In genomic region chr2:166250571-166250970, GRCm38 (mm10) we compare ENCODE assay signal across 14 mouse cellular contexts.
DNase-seq lines count a peak whose midpoint lies in the region; ATAC-seq lines count a peak whose summit lies in the region.
"Had no signal": no experiment of that assay in that cellular context is flagged by ENCODE, and none has a peak within 500 bp of the region (broad histone marks: within the 10 kb centered on the region; RNA-seq: fewer than 3 reads in every experiment).

No protein-coding gene starts in this region.

- H3K4me1 ChIP-seq in hindbrain, embryonic 10.5 days (replicated peaks), result peaks cover 57% of the 10 kb centered on the region
- peaks cover 10% of the 10 kb centered on the region for H3K4me1 ChIP-seq in hindbrain, embryonic 14.5 days (replicated peaks; ENCODE audit: control insufficient read depth, insufficient read depth, low read length)

- H3K9ac ChIP-seq in hindbrain, embryonic 14.5 days, result no peak overlapping the region
- H3K9ac ChIP-seq: limb, embryonic 12.5 days; lung, embryonic 15.5 days had no signal

- no peak for ATAC-seq in hindbrain, embryonic 14.5 days (ENCODE audit: low FRiP score)
- ATAC-seq: hindbrain, embryonic 16.5 days; midbrain, embryonic 16.5 days had no signal

- H3K9me3 ChIP-seq in hindbrain, embryonic 10.5 days, result no peaks in the 10 kb centered on the region
- no peaks in the 10 kb centered on the region for H3K9me3 ChIP-seq in hindbrain, embryonic 14.5 days (ENCODE audit: control insufficient read depth, low read length)
- H3K9me3 ChIP-seq: limb, embryonic 12.5 days; lung, embryonic 15.5 days had no signal

- no peaks in the 10 kb centered on the region for H3K36me3 ChIP-seq in hindbrain, embryonic 10.5 days
- no peaks in the 10 kb centered on the region for H3K36me3 ChIP-seq in hindbrain, embryonic 14.5 days (replicated peaks; ENCODE audit: control insufficient read depth, insufficient read depth)
- H3K36me3 ChIP-seq: limb, embryonic 12.5 days; lung, embryonic 15.5 days had no signal

- no peak overlapping the region for H3K4me2 ChIP-seq in hindbrain, embryonic 14.5 days (replicated peaks)
- H3K4me2 ChIP-seq: limb, embryonic 12.5 days; lung, embryonic 15.5 days had no signal

- H3K27me3 ChIP-seq in hindbrain, embryonic 10.5 days (ENCODE audit: insufficient read depth, poor library complexity, severe bottlenecking), result peaks cover 14% of the 10 kb centered on the region; the same call in 1 of the 2 replicates
- no peaks in the 10 kb centered on the region for H3K27me3 ChIP-seq in hindbrain, embryonic 14.5 days (ENCODE audit: control insufficient read depth, insufficient read depth, low read length)
- H3K27me3 ChIP-seq: limb, embryonic 12.5 days; lung, embryonic 15.5 days had no signal

- 93% methylated on average over 10 of the region's 10 CpGs for WGBS in hindbrain, embryonic 10.5 days
- 92% methylated on average over 10 of the region's 10 CpGs for WGBS in hindbrain, embryonic 14.5 days

- H3K4me3 ChIP-seq in hindbrain, embryonic 10.5 days, result no peak overlapping the region
- H3K4me3 ChIP-seq in hindbrain, embryonic 14.5 days (replicated peaks; ENCODE audit: low read length), result no peak overlapping the region
- H3K4me3 ChIP-seq: limb, embryonic 12.5 days; lung, embryonic 15.5 days had no signal

- intact Hi-C loops in heart, postnatal 25 days (cut with DNase I), result no loop called here

- H3K27ac ChIP-seq in hindbrain, embryonic 10.5 days, result peak overlapping the region; percentile 73
- no peak overlapping the region for H3K27ac ChIP-seq in hindbrain, embryonic 14.5 days
- H3K27ac ChIP-seq: lung, embryonic 15.5 days had no signal

- DNase-seq in hindbrain, embryonic 10.5 days (ENCODE audit: low spot score), result no peak
- no peak for DNase-seq in hindbrain, embryonic 14.5 days (ENCODE audit: low spot score)
- DNase-seq in heart, postnatal 25 days (ENCODE audit: low spot score), result peak; percentile 41
- peak; percentile 72 for DNase-seq in kidney, postnatal 14 days
- peak; percentile 46 to 71 for DNase-seq in lung, postnatal 4 days
- DNase-seq in c-Kit-positive CD71-positive TER-119-positive erythroid progenitor cells, embryonic 14.5 days (ENCODE audit: low spot score), result no peak
- DNase-seq in thymus, postnatal 10 days (ENCODE audit: low spot score in 2 of 2), result no peak
- DNase-seq in cerebellum, postnatal 25 days, result no peak
- DNase-seq: cerebellum, postnatal 36 days; right cerebral cortex, postnatal 14 days had no signal

Comparison
In these comparisons a context has a peak if more than half of its experiments do, and no peak if none do; other contexts are left out.
1. DNase-seq: peak in heart, postnatal 25 days (single experiment), kidney, postnatal 14 days (single experiment) and lung, postnatal 4 days (2 of 2); none in hindbrain, embryonic 10.5 days (single experiment), hindbrain, embryonic 14.5 days (single experiment), c-Kit-positive CD71-positive TER-119-positive erythroid progenitor cells, embryonic 14.5 days (single experiment), thymus, postnatal 10 days (0 of 2) and cerebellum, postnatal 25 days (0 of 2).